Mouse (Mus musculus) adrenal gland, postnatal 4 days (tissue): ENCODE data around the gene Platr17. TPM values are rescaled to one million over a fixed set of nuclear protein-coding genes. Genes with fewer than 3 reads are reported as not detected.

Source experiments
- microRNA-seq: library from miRNA; unstranded; fragments of <30 nt; microRNA quantifications from one replicate; pipeline ENCODE4 v1.2.0, GENCODE M21; 2021
- total RNA-seq, 2 experiments: library from RNA; stranded (reverse); gene quantifications; 2 replicates each; pipeline ENCODE4 v1.2.3; 2021

Gene Platr17
- total RNA-seq, 2 experiments from 2014 or later: not detected

Small RNAs within 50 kb of the gene (microRNA-seq; reads per million reads assigned to microRNA genes)
- not detected for gene Gm27740

Other genes with a start within 250 kb of the Platr17 start
- gene Hnrnpm, start 218.3 kb upstream of the Platr17 start, total RNA-seq: 100 to 1,000 TPM; 197 to 237 TPM
- gene March2, start 186.5 kb upstream of the Platr17 start, total RNA-seq: 10 to 100 TPM; 85.4 to 85.6 TPM
- 100 to 1,000 TPM; 305 to 306 TPM for gene Rab11b, start 144.6 kb upstream of the Platr17 start, total RNA-seq
- 10 to 100 TPM; 43.9 to 68.2 TPM for gene Angptl4, start 123.3 kb upstream of the Platr17 start, total RNA-seq
- 100 to 1,000 TPM; 117 to 136 TPM for gene Kank3, start 94.6 kb upstream of the Platr17 start, total RNA-seq
- gene Rps28, start 80.6 kb upstream of the Platr17 start, total RNA-seq: 1,000 to 10,000 TPM; 1,918 to 2,060 TPM
- 100 to 1,000 TPM; 354 to 402 TPM for gene Ndufa7, start 80.6 kb upstream of the Platr17 start, total RNA-seq
- gene Cd320, start 62.0 kb upstream of the Platr17 start, total RNA-seq: 10 to 100 TPM; 34.3 to 36.0 TPM
- gene Gm7029, start 31.3 kb upstream of the Platr17 start, total RNA-seq: not detected
- 10 to 100 TPM; 30.5 to 31.0 TPM for gene Kifc1, start 14.5 kb upstream of the Platr17 start, total RNA-seq
- 10 to 100 TPM; 34.7 to 37.8 TPM for gene Daxx, start 4.3 kb downstream of the Platr17 start, total RNA-seq
- 100 to 1,000 TPM; 122 to 131 TPM for gene Tapbp, start 10.8 kb downstream of the Platr17 start, total RNA-seq
- gene Zbtb22, start 10.8 kb downstream of the Platr17 start, total RNA-seq: 10 to 100 TPM; 43.0 to 47.1 TPM
- gene Rgl2, start 24.4 kb downstream of the Platr17 start, total RNA-seq: 10 to 100 TPM; 87.9 to 94.5 TPM
- gene Pfdn6, start 35.2 kb downstream of the Platr17 start, total RNA-seq: 10 to 100 TPM; 96.5 to 98.1 TPM
- gene Wdr46, start 35.5 kb downstream of the Platr17 start, total RNA-seq: 10 to 100 TPM; 35.1 to 35.2 TPM
- gene B3galt4, start 46.4 kb downstream of the Platr17 start, total RNA-seq: 1 to 10 TPM; 7.1 to 7.2 TPM
- gene Vps52, start 50.7 kb downstream of the Platr17 start, total RNA-seq: 10 to 100 TPM; 62.8 to 72.5 TPM
- gene Rps18, start 50.9 kb downstream of the Platr17 start, total RNA-seq: 1,000 to 10,000 TPM; 1,180 to 1,281 TPM
- gene H2-K1, start 95.2 kb downstream of the Platr17 start, total RNA-seq: 100 to 1,000 TPM; 173 to 174 TPM
- gene Ring1, start 119.5 kb downstream of the Platr17 start, total RNA-seq: 10 to 100 TPM; 49.0 to 54.3 TPM
- 100 to 1,000 TPM; 135 to 144 TPM for gene H2-Ke6, start 122.9 kb downstream of the Platr17 start, total RNA-seq
- 100 to 1,000 TPM; 145 to 156 TPM for gene Slc39a7, start 126.5 kb downstream of the Platr17 start, total RNA-seq
- 10 to 100 TPM; 74.5 to 78.0 TPM for gene Rxrb, start 126.7 kb downstream of the Platr17 start, total RNA-seq
- gene Col11a2, start 134.3 kb downstream of the Platr17 start, total RNA-seq: 1 to 10 TPM; 3.1 to 6.4 TPM
- under 1 TPM in 1 of 2 experiments, not detected in 1; 0.31 TPM for gene H2-Oa, start 187.2 kb downstream of the Platr17 start, total RNA-seq
- 10 to 100 TPM; 11.2 to 11.7 TPM for gene H2-DMa, start 214.4 kb downstream of the Platr17 start, total RNA-seq
- 100 to 1,000 TPM; 225 to 226 TPM for gene Brd2, start 217.5 kb downstream of the Platr17 start, total RNA-seq
- 1 to 10 TPM; 1.2 to 3.0 TPM for gene H2-DMb2, start 238.2 kb downstream of the Platr17 start, total RNA-seq
- 1 to 10 TPM; 1.9 to 3.8 TPM for gene H2-DMb1, start 247.9 kb downstream of the Platr17 start, total RNA-seq